Mouse (Mus musculus) thymus, adult 2 months (tissue): ENCODE measurements around the gene Eras.

ENCODE experiments used
- CTCF ChIP-seq: fragments of 200-500 bp; IDR thresholded peaks from 2 replicates; pipeline ENCODE4 v1.5.1; 2012; ENCODE audit warnings: mild to moderate bottlenecking, control low read depth, low read length, moderate library complexity, borderline replicate concordance; ENCODE audit not compliant: control insufficient read depth, poor library complexity, insufficient read depth; ENCODE audit errors: extremely low read depth
- POLR2A ChIP-seq: fragments of 200-500 bp; IDR thresholded peaks from 2 replicates; pipeline ENCODE4 v1.6.1; 2012; ENCODE audit warnings: mild to moderate bottlenecking, low read length, control low read depth, moderate library complexity; ENCODE audit not compliant: control insufficient read depth, poor library complexity, insufficient read depth; ENCODE audit errors: extremely low read depth

DNA sequence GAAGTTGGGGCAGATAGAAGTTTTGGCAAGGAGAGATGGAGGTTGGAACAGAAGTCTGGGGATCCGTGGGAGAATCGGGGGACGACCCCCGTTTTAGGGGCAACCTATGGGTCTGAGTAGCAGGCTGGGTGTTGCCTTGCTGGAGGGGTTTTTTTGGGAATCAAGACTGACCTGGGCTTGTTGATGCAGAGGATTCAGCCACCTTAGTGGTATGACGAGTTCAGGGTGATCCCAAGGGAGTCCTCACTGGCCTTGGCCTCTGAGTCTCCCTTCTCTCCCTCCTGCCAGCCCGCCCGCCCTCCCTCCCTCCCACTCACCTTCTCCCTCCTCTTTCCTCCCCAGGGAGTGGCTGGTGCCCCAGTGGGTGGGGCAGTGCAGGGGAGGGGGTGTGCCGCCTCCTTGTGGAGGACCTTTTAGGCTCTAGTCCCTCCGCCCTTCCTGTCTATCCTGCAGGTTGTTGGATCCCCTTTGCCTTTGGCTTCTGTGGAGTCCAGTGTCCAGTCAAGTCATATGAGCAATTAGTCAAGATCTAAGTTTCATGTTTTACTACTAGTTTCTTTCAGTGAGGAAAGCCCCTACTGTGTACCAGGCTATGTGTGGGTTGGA is 39.3 kb upstream of the Eras start:
- TF ChIP-seq CTCF (no peak), POLR2A (no peak)
